Mouse (Mus musculus): ENCODE data around the gene Msantd3. TPM values are rescaled to one million over a fixed set of nuclear protein-coding genes. Genes with fewer than 3 reads are reported as not detected.

Msantd3 gene
- 10.1 and 14.8 TPM in 2 replicates for polyA plus RNA-seq (2012; rRNA removed; ENCODE audit: low replicate concordance)

GRCm38 (mm10) chr4:48539841-48540575, at the start of gene Msantd3:
Gene Msantd3 (plus strand): TSS chr4:48539935.

GRCm38 (mm10) chr4:48584421-48585240, 44.9 kb downstream of the Msantd3 start, which contains the start of gene Tmeff1:
Gene Tmeff1 (plus strand): TSS chr4:48585174.

Other genes starting within 250 kb of the Msantd3 start
- gene Tex10, start 66.5 kb upstream of the Msantd3 start, polyA plus RNA-seq (2012; rRNA removed; ENCODE audit: low replicate concordance), result 12.4 and 18.4 TPM in 2 replicates
- 12.7 and 15.7 TPM in 2 replicates for gene Tmeff1, start 45.2 kb downstream of the Msantd3 start, polyA plus RNA-seq (2012; rRNA removed; ENCODE audit: low replicate concordance)
- 0.10 and 0.14 TPM in 2 replicates for gene Cavin4, start 123.6 kb downstream of the Msantd3 start, polyA plus RNA-seq (2012; rRNA removed; ENCODE audit: low replicate concordance)